Mouse (Mus musculus) MEL (cell line): ENCODE data around the gene Derl3. TPM values are rescaled to one million over a fixed set of nuclear protein-coding genes. Genes with fewer than 3 reads are reported as not detected.

Experiments
- DNase-seq: peaks from one replicate; pipeline ENCODE4 v3.0.0; 2011; ENCODE audit warnings: low read depth, low spot score
- H3K27ac ChIP-seq: 2 replicates; pipeline ENCODE4 v1.5.1; 2012; ENCODE audit warnings: low read depth, mild to moderate bottlenecking, control low read depth, low read length, moderate library complexity; ENCODE audit not compliant: control insufficient read depth
- H3K27me3 ChIP-seq, 2 experiments: fragments of 150-350 bp in 1 of 2; sonication (generic) in 1 of 2; 2 replicates each; pipeline ENCODE4 v1.6.1; 2012; ENCODE audit warnings: low read length in 2 of 2, mild to moderate bottlenecking in 2 of 2, improper control_type of control experiment in 1 of 2, moderate library complexity in 1 of 2; ENCODE audit not compliant: insufficient read depth in 2 of 2, control insufficient read depth in 1 of 2
- H3K36me3 ChIP-seq, 2 experiments: 2 replicates each; pipeline ENCODE4 v1.6.1; 2012 to 2014; ENCODE audit warnings: low read length in 2 of 2, improper control_type of control experiment in 1 of 2, inconsistent platforms in 1 of 2, mild to moderate bottlenecking in 1 of 2; ENCODE audit not compliant: insufficient read depth in 2 of 2, control insufficient read depth in 1 of 2
- H3K4me1 ChIP-seq, 2 experiments: fragments of 150-350 bp in 1 of 2; sonication (generic) in 1 of 2; 2 replicates each; pipeline ENCODE4 v1.6.1; 2012; ENCODE audit warnings: low read length in 2 of 2, improper control_type of control experiment in 1 of 2, mild to moderate bottlenecking in 1 of 2; ENCODE audit not compliant: insufficient read depth in 2 of 2, control insufficient read depth in 1 of 2
- H3K4me3 ChIP-seq, 2 experiments: fragments of 150-350 bp in 1 of 2; sonication (generic) in 1 of 2; 2 replicates each; pipeline ENCODE4 v1.5.1; 2012; ENCODE audit warnings: low read depth in 2 of 2, low read length in 2 of 2, mild to moderate bottlenecking in 2 of 2, moderate library complexity in 2 of 2, control low read depth in 1 of 2, improper control_type of control experiment in 1 of 2; ENCODE audit not compliant: control insufficient read depth in 1 of 2, insufficient read depth in 1 of 2
- H3K79me2 ChIP-seq: 2 replicates; pipeline ENCODE4 v1.6.1; 2012; ENCODE audit warnings: mild to moderate bottlenecking, low read length, moderate library complexity; ENCODE audit not compliant: control insufficient read depth, poor library complexity, insufficient read depth
- H3K9ac ChIP-seq: 2 replicates; pipeline ENCODE4 v1.6.1; 2012; ENCODE audit warnings: low read depth, mild to moderate bottlenecking, control low read depth, low read length, moderate library complexity; ENCODE audit not compliant: control insufficient read depth, poor library complexity, severe bottlenecking
- H3K9me3 ChIP-seq: fragments of 150-350 bp; sonication (generic); replicated peaks from 2 replicates; pipeline ENCODE4 v1.6.1; 2012; ENCODE audit warnings: mild to moderate bottlenecking, low read length, improper control_type of control experiment, moderate library complexity; ENCODE audit not compliant: insufficient read depth
- BHLHE40 ChIP-seq: IDR thresholded peaks from 2 replicates; pipeline ENCODE4 v1.6.1; 2012; ENCODE audit warnings: low read depth, mild to moderate bottlenecking, inconsistent platforms, low read length, improper control_type of control experiment, borderline replicate concordance
- ELF1 ChIP-seq: IDR thresholded peaks from 2 replicates; pipeline ENCODE4 v1.6.1; 2014; ENCODE audit warnings: low read depth, mild to moderate bottlenecking, inconsistent platforms, low read length, improper control_type of control experiment, moderate library complexity
- GABPA ChIP-seq: IDR thresholded peaks from 2 replicates; pipeline ENCODE4 v1.6.1; 2012; ENCODE audit warnings: low read depth, mild to moderate bottlenecking, inconsistent platforms, low read length, improper control_type of control experiment, moderate library complexity
- HCFC1 ChIP-seq: IDR thresholded peaks from 2 replicates; pipeline ENCODE4 v1.6.1; 2012; ENCODE audit warnings: low read depth, mild to moderate bottlenecking, inconsistent platforms, low read length, improper control_type of control experiment, moderate library complexity
- MEF2A ChIP-seq: IDR thresholded peaks from 2 replicates; pipeline ENCODE4 v1.6.1; 2014; ENCODE audit warnings: low read depth, mild to moderate bottlenecking, inconsistent platforms, low read length, improper control_type of control experiment; ENCODE audit not compliant: poor library complexity, insufficient replicate concordance, severe bottlenecking; ENCODE audit errors: extremely low read depth
- MYB ChIP-seq: IDR thresholded peaks from 2 replicates; pipeline ENCODE4 v1.6.1; 2011; ENCODE audit warnings: mild to moderate bottlenecking, low read depth, low read length, improper control_type of control experiment
- MYC ChIP-seq: IDR thresholded peaks from 2 replicates; pipeline ENCODE4 v1.6.1; 2011; ENCODE audit warnings: low read depth, mild to moderate bottlenecking, low read length, improper control_type of control experiment, moderate library complexity
- NELFE ChIP-seq: IDR thresholded peaks from 2 replicates; pipeline ENCODE4 v1.6.1; 2011; ENCODE audit warnings: low read depth, low read length, improper control_type of control experiment
- POLR2A ChIP-seq, 2 experiments: IDR thresholded peaks; 2 replicates each; pipeline ENCODE4 v1.6.1; 2011 to 2012; ENCODE audit warnings: low read length in 2 of 2, mild to moderate bottlenecking in 2 of 2, control low read depth in 1 of 2, improper control_type of control experiment in 1 of 2, low read depth in 1 of 2, moderate library complexity in 1 of 2; ENCODE audit not compliant: control insufficient read depth in 1 of 2, insufficient read depth in 1 of 2, poor library complexity in 1 of 2
- POLR2AphosphoS5 ChIP-seq: IDR thresholded peaks from 2 replicates; pipeline ENCODE4 v1.6.1; 2012; ENCODE audit warnings: low read depth, borderline replicate concordance, mild to moderate bottlenecking, inconsistent platforms, low read length, moderate library complexity, mixed read lengths
- RAD21 ChIP-seq: IDR thresholded peaks from 2 replicates; pipeline ENCODE4 v1.6.1; 2011; ENCODE audit warnings: mild to moderate bottlenecking, low read depth, low read length, improper control_type of control experiment
- RCOR1 ChIP-seq: IDR thresholded peaks from 2 replicates; pipeline ENCODE4 v1.6.1; 2012; ENCODE audit warnings: low read depth, mild to moderate bottlenecking, inconsistent platforms, low read length, improper control_type of control experiment
- SMC3 ChIP-seq: IDR thresholded peaks from 2 replicates; pipeline ENCODE4 v1.6.1; 2011; ENCODE audit warnings: low read depth, low read length, improper control_type of control experiment
- USF1 ChIP-seq: IDR thresholded peaks from 2 replicates; pipeline ENCODE4 v1.6.1; 2014; ENCODE audit warnings: low read depth, mild to moderate bottlenecking, inconsistent platforms, low read length, improper control_type of control experiment, moderate library complexity
- USF2 ChIP-seq, 2 experiments: IDR thresholded peaks; 2 replicates each; pipeline ENCODE4 v1.6.1; 2011 to 2012; ENCODE audit warnings: improper control_type of control experiment in 2 of 2, low read length in 2 of 2, borderline replicate concordance in 1 of 2, inconsistent platforms in 1 of 2, low read depth in 1 of 2, mild to moderate bottlenecking in 1 of 2; ENCODE audit not compliant: insufficient read depth in 1 of 2
- ZC3H11A ChIP-seq: IDR thresholded peaks from 2 replicates; pipeline ENCODE4 v1.6.1; 2012; ENCODE audit warnings: low read depth, mild to moderate bottlenecking, inconsistent platforms, low read length, improper control_type of control experiment
- ZKSCAN1 ChIP-seq: IDR thresholded peaks from 2 replicates; pipeline ENCODE4 v1.6.1; 2012; ENCODE audit warnings: low read depth, mild to moderate bottlenecking, inconsistent platforms, low read length, improper control_type of control experiment, moderate library complexity
- ZNF384 ChIP-seq: IDR thresholded peaks from 2 replicates; pipeline ENCODE4 v1.6.1; 2012; ENCODE audit warnings: low read depth, mild to moderate bottlenecking, inconsistent platforms, low read length, improper control_type of control experiment
- polyA plus RNA-seq, 2 experiments: library from polyadenylated mRNA; stranded (reverse) in 1 of 2; unstranded in 1 of 2; fragments of >175 nt in 1 of 2; fragments of >200 nt in 1 of 2; gene quantifications; 2 replicates each; pipeline versions ENCODE4 v1.2.1 to v1.2.4; 2012; ENCODE audit warnings: low replicate concordance in 2 of 2, low read depth in 1 of 2; ENCODE audit not compliant: insufficient read length in 2 of 2, insufficient read depth in 1 of 2, missing spikeins in 1 of 2
- total RNA-seq: library from RNA; depleted of rRNA; stranded (reverse); fragments of 300-350 nt; gene quantifications from 2 replicates; pipeline ENCODE4 v1.2.3, GENCODE M21; 2012

Gene Derl3
- total and polyA plus RNA-seq, 3 experiments, result 0.69 to 1.5 TPM; not detected in 1

DNA sequence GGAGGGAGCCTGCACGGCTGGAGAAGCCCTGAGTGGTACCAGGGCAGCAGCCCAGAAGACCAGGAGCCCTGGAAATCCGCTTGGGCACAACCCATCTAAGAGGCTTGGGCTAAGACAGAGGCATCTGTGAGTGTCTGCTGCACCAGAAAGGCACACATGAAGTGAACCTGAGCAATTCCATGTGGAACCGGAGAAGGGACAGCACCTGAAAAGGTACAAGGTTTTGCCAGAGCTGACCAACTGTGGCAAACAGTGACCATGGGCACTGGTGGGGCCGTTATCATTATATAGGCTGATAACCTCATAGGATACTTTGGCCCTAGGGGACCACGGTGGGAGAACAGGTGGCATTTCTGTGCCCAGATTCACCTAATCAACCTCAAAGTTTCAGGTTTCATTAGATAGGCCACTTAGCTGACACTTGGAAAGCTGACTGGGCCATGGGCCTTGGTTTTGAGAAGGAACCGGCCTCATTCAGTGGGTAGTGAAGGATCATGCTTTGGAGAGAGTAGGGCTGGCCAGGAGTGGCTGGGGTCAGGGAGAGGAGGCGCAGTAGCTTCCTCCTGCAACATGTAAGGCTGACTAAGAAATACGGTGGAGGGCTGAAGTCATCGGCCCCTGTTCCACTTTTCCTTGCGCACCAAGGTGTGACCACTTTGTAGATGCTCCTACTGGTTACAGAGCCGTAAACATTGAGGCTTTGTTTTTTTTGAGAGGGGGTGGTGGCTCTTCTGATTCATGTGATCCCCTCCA lies 36.9 kb upstream of the Derl3 start:
- H3K4me1 ChIP-seq, result peaks cover 7 to 14% of the 10 kb centered on the region in 2 experiments; a peak in 3 of 4 replicates
- H3K27me3 ChIP-seq, result no peaks in the 10 kb centered on the region
- no peak overlapping the region for H3K27ac ChIP-seq
- peaks cover 0 to 18% of the 10 kb centered on the region in 2 experiments; a peak in 2 of 4 replicates for H3K36me3 ChIP-seq
- H3K4me3 ChIP-seq, result no peak overlapping the region
- peaks cover 16% of the 10 kb centered on the region for H3K79me2 ChIP-seq
- no peak for TF ChIP-seq MYC
- no peak for TF ChIP-seq USF1
- TF ChIP-seq NELFE, result no peak
- TF ChIP-seq POLR2AphosphoS5, result no peak
- TF ChIP-seq ZKSCAN1, result no peak
- TF ChIP-seq HCFC1, result no peak
- no peak for TF ChIP-seq RCOR1
- TF ChIP-seq MYB, result no peak
- no peak for TF ChIP-seq ELF1
- no peak for TF ChIP-seq MEF2A
- no peak for TF ChIP-seq BHLHE40
- DNase-seq, result no peak
- H3K9ac ChIP-seq, result no peak overlapping the region
- no peaks in the 10 kb centered on the region for H3K9me3 ChIP-seq

DNA sequence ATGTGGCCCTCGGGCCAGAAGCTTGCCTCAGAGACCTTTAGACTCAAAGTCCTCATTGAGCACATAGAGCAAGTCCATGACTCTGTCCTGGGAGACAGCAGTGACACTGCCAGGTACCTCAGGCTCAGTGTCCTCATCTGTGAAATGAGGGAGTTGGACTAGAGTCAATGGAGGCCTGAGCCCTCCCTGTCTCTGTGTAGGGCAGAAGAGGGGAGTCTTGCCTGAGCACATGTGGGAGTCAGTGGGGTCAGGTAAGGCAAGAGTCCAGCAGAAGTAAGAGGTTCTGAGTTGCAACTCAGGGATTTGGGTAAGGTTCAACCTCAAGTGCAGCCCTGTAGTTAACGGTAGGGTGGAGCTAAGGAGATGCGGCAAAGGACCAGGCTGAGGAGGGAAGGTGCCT lies 36.2 kb upstream of the Derl3 start:
- peaks cover 16% of the 10 kb centered on the region for H3K79me2 ChIP-seq
- no peak overlapping the region for H3K4me3 ChIP-seq
- H3K36me3 ChIP-seq, result peaks cover 0 to 18% of the 10 kb centered on the region in 2 experiments; a peak in 2 of 4 replicates
- no peaks in the 10 kb centered on the region for H3K27me3 ChIP-seq
- peaks cover 7 to 14% of the 10 kb centered on the region in 2 experiments; a peak in 3 of 4 replicates for H3K4me1 ChIP-seq
- TF ChIP-seq MEF2A, result no peak
- no peak for TF ChIP-seq GABPA
- no peak for TF ChIP-seq USF2 (IDR thresholded peaks at IDR 0.05; ENCODE audit: borderline replicate concordance in 1 of 2, insufficient read depth in 1 of 2, low read depth in 1 of 2, low read length in 2 of 2)
- no peak for TF ChIP-seq SMC3
- no peak for TF ChIP-seq USF1
- TF ChIP-seq ZNF384, result no peak
- TF ChIP-seq POLR2A (IDR thresholded peaks at IDR 0.05; ENCODE audit: control insufficient read depth in 1 of 2, insufficient read depth in 1 of 2, low read depth in 1 of 2, low read length in 2 of 2, poor library complexity in 1 of 2), result no peak
- no peak for TF ChIP-seq RAD21
- no peak for TF ChIP-seq ZC3H11A
- no peaks in the 10 kb centered on the region for H3K9me3 ChIP-seq
- H3K9ac ChIP-seq, result no peak overlapping the region
- no peak for DNase-seq
- H3K27ac ChIP-seq, result no peak overlapping the region
